Mouse (Mus musculus): ENCODE results near the gene Lrrc19.

- TF ChIP-seq POLR2A (IDR thresholded peaks at IDR 0.05; ENCODE audit: low read depth, low read length) (no peak), CTCF (conservative IDR thresholded peaks at IDR 0.05; ENCODE audit: insufficient read depth, insufficient read length, low read depth, low read length) (no peak)
Measured at GRCm38 (mm10) chr4:94680662-94681061, 30.7 kb upstream of the Lrrc19 start.
